Mouse (Mus musculus): Measurements from ENCODE around the gene Arr3. TPM values are rescaled to one million over a fixed set of nuclear protein-coding genes. Genes with fewer than 3 reads are reported as not detected.

Arr3 gene
- polyA plus RNA-seq (2016; fragmentation: Nextera tagmentation; extraction: Ambion mirVana), result 1.7 and 1.8 TPM in 2 replicates

GRCm38 (mm10) chrX:100605314-100605713 is at the start of gene Arr3:
Gene Arr3, plus strand, starts transcription at chrX:100605497.
- 50% methylated on average over 1 of the region's 1 CpGs for WGBS
- H3K9ac ChIP-seq, result no peak within 1 kb of the TSS

GRCm38 (mm10) chrX:100556026-100556425 is 49.3 kb upstream of the Arr3 start:
- no peak overlapping the region for H3K9ac ChIP-seq
- no peak for ATAC-seq (ENCODE audit: insufficient number of reproducible peaks, low FRiP score)
- H3K36me3 ChIP-seq, result no peaks in the 10 kb centered on the region
- H3K27ac ChIP-seq (ENCODE audit: poor library complexity, severe bottlenecking), result no peak overlapping the region
- no peak overlapping the region for H3K4me2 ChIP-seq
- H3K4me3 ChIP-seq, result no peak overlapping the region
- 71% methylated on average over 3 of the region's 3 CpGs for WGBS
- no peaks in the 10 kb centered on the region for H3K9me3 ChIP-seq (replicated peaks)
- no peaks in the 10 kb centered on the region for H3K27me3 ChIP-seq (replicated peaks)
- H3K4me1 ChIP-seq (replicated peaks), result no peaks in the 10 kb centered on the region

More at GRCm38 (mm10) chrX:100605314-100605713, at the start of gene Arr3:
- H3K4me2 ChIP-seq, result no peak within 1 kb of the TSS
- no peaks in the 10 kb centered on the region for H3K36me3 ChIP-seq
- H3K27ac ChIP-seq (ENCODE audit: poor library complexity, severe bottlenecking), result no peak within 1 kb of the TSS
- no peak for ATAC-seq (ENCODE audit: insufficient number of reproducible peaks, low FRiP score)
- H3K27me3 ChIP-seq (replicated peaks), result no peaks in the 10 kb centered on the region
- H3K4me1 ChIP-seq (replicated peaks), result peaks cover 6% of the 10 kb centered on the region; the same call in 1 of the 2 replicates
- no peaks in the 10 kb centered on the region for H3K9me3 ChIP-seq (replicated peaks)
- no peak within 1 kb of the TSS for H3K4me3 ChIP-seq

- Histone ChIP-seq H3K36me3 (no peaks in the 10 kb centered on the region), H3K4me3 (no peak overlapping the region), H3K27me3 (replicated peaks) (no peaks in the 10 kb centered on the region), H3K4me1 (replicated peaks) (no peaks in the 10 kb centered on the region), H3K27ac (ENCODE audit: poor library complexity, severe bottlenecking) (no peak overlapping the region), H3K9ac (no peak overlapping the region), H3K9me3 (replicated peaks) (no peaks in the 10 kb centered on the region), H3K4me2 (no peak overlapping the region)
- WGBS, result 72% methylated on average over 3 of the region's 3 CpGs
- ATAC-seq (ENCODE audit: insufficient number of reproducible peaks, low FRiP score), result no peak
Observed at GRCm38 (mm10) chrX:100565696-100566095, 39.6 kb upstream of the Arr3 start.

- Histone ChIP-seq H3K4me2 (no peak within 1 kb of the TSS), H3K4me3 (no peak within 1 kb of the TSS), H3K36me3 (no peaks in the 10 kb centered on the region), H3K9ac (no peak within 1 kb of the TSS), H3K27me3 (replicated peaks) (0 out of 2 replicates have a peak, but pooled peaks cover 6% of the 10 kb centered on the region), H3K9me3 (replicated peaks) (no peaks in the 10 kb centered on the region), H3K27ac (ENCODE audit: poor library complexity, severe bottlenecking) (no peak within 1 kb of the TSS), H3K4me1 (replicated peaks) (no peaks in the 10 kb centered on the region)
- no peak for ATAC-seq (ENCODE audit: insufficient number of reproducible peaks, low FRiP score)
- 72% methylated on average over 1 of the region's 1 CpGs for WGBS
Observed at GRCm38 (mm10) chrX:100571951-100572350, 33.3 kb upstream of the Arr3 start, which contains the start of gene Awat1. Gene Awat1, plus strand, starts transcription at chrX:100572251.

GRCm38 (mm10) chrX:100594791-100595190 is 10.5 kb upstream of the Arr3 start, which contains the start of gene P2ry4:
Gene P2ry4, minus strand, starts transcription at chrX:100594869.
- WGBS, result 54% methylated on average over 4 of the region's 4 CpGs
- Histone ChIP-seq H3K4me3 (no peak within 1 kb of the TSS), H3K9me3 (replicated peaks) (no peaks in the 10 kb centered on the region), H3K4me2 (no peak within 1 kb of the TSS), H3K36me3 (no peaks in the 10 kb centered on the region), H3K4me1 (replicated peaks) (no peaks in the 10 kb centered on the region), H3K27ac (ENCODE audit: poor library complexity, severe bottlenecking) (no peak within 1 kb of the TSS), H3K27me3 (replicated peaks) (peaks cover 9% of the 10 kb centered on the region), H3K9ac (no peak within 1 kb of the TSS)
- no peak for ATAC-seq (ENCODE audit: insufficient number of reproducible peaks, low FRiP score)

- H3K9me3 ChIP-seq (replicated peaks), result no peaks in the 10 kb centered on the region
- no peak overlapping the region for H3K4me2 ChIP-seq
- H3K27me3 ChIP-seq (replicated peaks), result peaks cover 9% of the 10 kb centered on the region
- no peak for ATAC-seq (ENCODE audit: insufficient number of reproducible peaks, low FRiP score)
- no peaks in the 10 kb centered on the region for H3K36me3 ChIP-seq
- H3K9ac ChIP-seq, result no peak overlapping the region
- WGBS, result 22% methylated on average over 5 of the region's 5 CpGs
- H3K4me1 ChIP-seq (replicated peaks), result no peaks in the 10 kb centered on the region
- H3K4me3 ChIP-seq, result no peak overlapping the region
- no peak overlapping the region for H3K27ac ChIP-seq (ENCODE audit: poor library complexity, severe bottlenecking)
Observed at GRCm38 (mm10) chrX:100597439-100597838, 7.9 kb upstream of the Arr3 start.

GRCm38 (mm10) chrX:100599755-100600154 is 5.5 kb upstream of the Arr3 start:
- no peak for ATAC-seq (ENCODE audit: insufficient number of reproducible peaks, low FRiP score)
- H3K4me3 ChIP-seq, result no peak overlapping the region
- no peaks in the 10 kb centered on the region for H3K36me3 ChIP-seq
- no peak overlapping the region for H3K27ac ChIP-seq (ENCODE audit: poor library complexity, severe bottlenecking)
- no peaks in the 10 kb centered on the region for H3K4me1 ChIP-seq (replicated peaks)
- WGBS, result 58% methylated on average over 4 of the region's 4 CpGs
- no peaks in the 10 kb centered on the region for H3K9me3 ChIP-seq (replicated peaks)
- peaks cover 8% of the 10 kb centered on the region; the same call in 1 of the 2 replicates for H3K27me3 ChIP-seq (replicated peaks)
- H3K9ac ChIP-seq, result no peak overlapping the region
- H3K4me2 ChIP-seq, result no peak overlapping the region

GRCm38 (mm10) chrX:100618488-100618887 is 13.2 kb downstream of the Arr3 start:
- WGBS, result 54% methylated on average over 3 of the region's 3 CpGs
- Histone ChIP-seq H3K36me3 (peaks cover 8% of the 10 kb centered on the region), H3K9ac (no peak overlapping the region), H3K27ac (ENCODE audit: poor library complexity, severe bottlenecking) (no peak overlapping the region), H3K4me1 (replicated peaks) (no peaks in the 10 kb centered on the region), H3K9me3 (replicated peaks) (no peaks in the 10 kb centered on the region), H3K27me3 (replicated peaks) (no peaks in the 10 kb centered on the region; the same call in 1 of the 2 replicates), H3K4me3 (no peak overlapping the region), H3K4me2 (no peak overlapping the region)
- no peak for ATAC-seq (ENCODE audit: insufficient number of reproducible peaks, low FRiP score)

- Histone ChIP-seq H3K4me2 (no peak overlapping the region), H3K27ac (ENCODE audit: poor library complexity, severe bottlenecking) (no peak overlapping the region), H3K4me1 (replicated peaks) (peaks cover 4% of the 10 kb centered on the region; the same call in 1 of the 2 replicates), H3K9me3 (replicated peaks) (no peaks in the 10 kb centered on the region), H3K4me3 (no peak overlapping the region), H3K36me3 (peaks cover 11% of the 10 kb centered on the region), H3K9ac (no peak overlapping the region), H3K27me3 (replicated peaks) (no peaks in the 10 kb centered on the region; the same call in 1 of the 2 replicates)
- 70% methylated on average over 2 of the region's 2 CpGs for WGBS
- ATAC-seq (ENCODE audit: insufficient number of reproducible peaks, low FRiP score), result no peak
Observed at GRCm38 (mm10) chrX:100621366-100621765, 16.1 kb downstream of the Arr3 start.

- Histone ChIP-seq H3K9ac (no peak overlapping the region), H3K4me3 (no peak overlapping the region), H3K4me2 (no peak overlapping the region), H3K27ac (ENCODE audit: poor library complexity, severe bottlenecking) (no peak overlapping the region), H3K9me3 (replicated peaks) (no peaks in the 10 kb centered on the region), H3K27me3 (replicated peaks) (no peaks in the 10 kb centered on the region), H3K36me3 (peaks cover 11% of the 10 kb centered on the region), H3K4me1 (replicated peaks) (peaks cover 7% of the 10 kb centered on the region; the same call in 1 of the 2 replicates)
- WGBS, result 83% methylated on average over 4 of the region's 4 CpGs
- ATAC-seq (ENCODE audit: insufficient number of reproducible peaks, low FRiP score), result no peak
Observed at GRCm38 (mm10) chrX:100624242-100624641, 18.9 kb downstream of the Arr3 start.

GRCm38 (mm10) chrX:100625146-100625545 is 19.8 kb downstream of the Arr3 start:
- Histone ChIP-seq H3K4me1 (replicated peaks) (peaks cover 7% of the 10 kb centered on the region; the same call in 1 of the 2 replicates), H3K36me3 (peaks cover 11% of the 10 kb centered on the region), H3K9me3 (replicated peaks) (no peaks in the 10 kb centered on the region), H3K27me3 (replicated peaks) (no peaks in the 10 kb centered on the region), H3K27ac (ENCODE audit: poor library complexity, severe bottlenecking) (no peak overlapping the region), H3K4me3 (peak overlapping the region; percentile 65), H3K4me2 (peak overlapping the region; percentile 66), H3K9ac (peak overlapping the region; percentile 71)
- ATAC-seq (ENCODE audit: insufficient number of reproducible peaks, low FRiP score), result no peak
- 30% methylated on average over 7 of the region's 7 CpGs for WGBS

GRCm38 (mm10) chrX:100625546-100625801 is 20.2 kb downstream of the Arr3 start, which contains the start of gene Kif4:
Gene Kif4, plus strand, starts transcription at chrX:100625737.
- H3K4me1 ChIP-seq (replicated peaks), result peaks cover 7% of the 10 kb centered on the region; the same call in 1 of the 2 replicates
- peak within 1 kb of the TSS; percentile 90 for H3K9ac ChIP-seq
- ATAC-seq (ENCODE audit: insufficient number of reproducible peaks, low FRiP score), result no peak
- 22% methylated on average over 3 of the region's 3 CpGs for WGBS
- H3K4me2 ChIP-seq, result peak within 1 kb of the TSS; percentile 70
- no peaks in the 10 kb centered on the region for H3K27me3 ChIP-seq (replicated peaks)
- peak within 1 kb of the TSS; percentile 85 for H3K27ac ChIP-seq (ENCODE audit: poor library complexity, severe bottlenecking)
- no peaks in the 10 kb centered on the region for H3K9me3 ChIP-seq (replicated peaks)
- H3K4me3 ChIP-seq, result peak within 1 kb of the TSS; percentile 65
- H3K36me3 ChIP-seq, result peaks cover 11% of the 10 kb centered on the region
